Mouse (Mus musculus) liver, adult 2 months (tissue): ENCODE measurements around the gene Mtss1l. TPM values are rescaled to one million over a fixed set of nuclear protein-coding genes. Genes with fewer than 3 reads are reported as not detected.

Experiments used
- DNase-seq: peaks from one replicate; pipeline ENCODE4 v3.0.0-alpha.2; 2011; ENCODE audit warnings: low read depth, low spot score; ENCODE audit errors: extremely low read depth
- H3K27ac ChIP-seq: fragments of 200-500 bp; replicated peaks from 2 replicates; pipeline ENCODE4 v1.5.1; 2012; ENCODE audit warnings: low read depth, mild to moderate bottlenecking, control low read depth, inconsistent platforms, low read length; ENCODE audit not compliant: insufficient read depth
- H3K27me3 ChIP-seq: fragments of 200-500 bp; 2 replicates; pipeline ENCODE4 v1.6.1; 2012; ENCODE audit warnings: mild to moderate bottlenecking, moderate library complexity, low read length, inconsistent platforms; ENCODE audit not compliant: control insufficient read depth, insufficient read depth
- H3K36me3 ChIP-seq: fragments of 200-500 bp; 2 replicates; pipeline ENCODE4 v1.6.1; 2012; ENCODE audit warnings: low read length, inconsistent platforms; ENCODE audit not compliant: control insufficient read depth, insufficient read depth
- H3K4me1 ChIP-seq: fragments of 200-500 bp; 2 replicates; pipeline ENCODE4 v1.6.1; 2011; ENCODE audit warnings: low read length; ENCODE audit not compliant: control insufficient read depth, insufficient read depth
- H3K4me3 ChIP-seq: fragments of 200-500 bp; 2 replicates; pipeline ENCODE4 v1.5.1; 2011; ENCODE audit warnings: low read depth, mild to moderate bottlenecking, control low read depth, low read length, moderate library complexity; ENCODE audit not compliant: insufficient read depth
- H3K79me2 ChIP-seq: fragments of 200-500 bp; 2 replicates; pipeline ENCODE4 v1.6.1; 2012; ENCODE audit warnings: inconsistent platforms, mild to moderate bottlenecking, low read length, moderate library complexity; ENCODE audit not compliant: control insufficient read depth, insufficient read depth
- H3K9ac ChIP-seq: fragments of 200-500 bp; 2 replicates; pipeline ENCODE4 v1.6.1; 2012; ENCODE audit warnings: low read depth, mild to moderate bottlenecking, control low read depth, inconsistent platforms, low read length
- CTCF ChIP-seq: fragments of 200-500 bp; IDR thresholded peaks from 2 replicates; pipeline ENCODE4 v1.5.1; 2011; ENCODE audit warnings: low read depth, low read length, control low read depth
- POLR2A ChIP-seq: fragments of 200-500 bp; IDR thresholded peaks from 2 replicates; pipeline ENCODE4 v1.6.1; 2011; ENCODE audit warnings: low read length, control low read depth; ENCODE audit not compliant: insufficient read depth; ENCODE audit errors: extremely low read depth
- WGBS: fragments of 180-500 bp; shearing (Covaris S2); methylation state at CpG from one replicate; pipeline ENCODE4 v1.1.7; 2018; 5-methylcytosine and 5-hydroxymethylcytosine counted together
- polyA plus RNA-seq: library from polyadenylated mRNA; depleted of rRNA; stranded (reverse); fragments of >200 nt; gene quantifications from 2 replicates; pipeline ENCODE4 v1.2.3, GENCODE M21; 2012
- total RNA-seq: library from RNA; depleted of rRNA; stranded (reverse); fragments of >200 nt; gene quantifications from 2 replicates; pipeline ENCODE4 v1.2.3, GENCODE M21; 2014

Gene Mtss1l
- total and polyA plus RNA-seq, 2 experiments = 0.55 to 3.7 TPM

GRCm38 (mm10) chr8:110774047-110774446 is 52.8 kb downstream of the Mtss1l start:
- no peaks in the 10 kb centered on the region for H3K79me2 ChIP-seq
- 0 out of 2 replicates have a peak overlapping the region, but pooled peaks have one; percentile 27 for H3K27ac ChIP-seq
- WGBS = 79% methylated on average over 3 of the region's 3 CpGs
- H3K9ac ChIP-seq = no peak overlapping the region
- no peaks in the 10 kb centered on the region for H3K36me3 ChIP-seq
- DNase-seq = peak; percentile 26
- H3K4me3 ChIP-seq = no peak overlapping the region
- no peaks in the 10 kb centered on the region for H3K27me3 ChIP-seq
- TF ChIP-seq CTCF = no peak
- no peak for TF ChIP-seq POLR2A
- H3K4me1 ChIP-seq = no peaks in the 10 kb centered on the region

DNA sequence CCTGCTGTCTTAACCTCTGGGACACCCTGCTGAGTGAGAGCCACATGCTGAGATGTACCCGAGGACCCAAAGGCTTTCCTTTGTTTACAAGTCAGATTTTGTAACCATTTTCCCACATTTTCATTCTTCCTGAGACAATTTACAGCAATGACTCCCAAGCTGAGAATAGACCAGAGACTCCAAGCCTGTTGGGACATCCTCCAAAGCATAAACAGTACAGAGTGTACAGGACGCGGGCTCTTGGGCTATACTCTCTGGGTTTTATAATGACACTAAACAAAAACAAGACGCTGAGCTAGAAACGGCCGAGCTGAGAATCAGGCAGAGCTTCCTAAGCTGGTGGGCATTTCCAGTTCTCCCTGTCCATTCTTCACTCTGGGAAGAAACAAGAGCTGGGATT is 53.4 kb downstream of the Mtss1l start:
- Histone ChIP-seq H3K36me3 (no peaks in the 10 kb centered on the region), H3K4me1 (no peaks in the 10 kb centered on the region), H3K27me3 (no peaks in the 10 kb centered on the region), H3K79me2 (no peaks in the 10 kb centered on the region), H3K9ac (no peak overlapping the region), H3K27ac (peak overlapping the region; percentile 31; the same call in 1 of the 2 replicates), H3K4me3 (no peak overlapping the region)
- DNase-seq = peak; percentile 43
- no peak for TF ChIP-seq POLR2A
- TF ChIP-seq CTCF = no peak
- 87% methylated on average over 6 of the region's 6 CpGs for WGBS

GRCm38 (mm10) chr8:110775316-110775715 is 54.0 kb downstream of the Mtss1l start:
- Histone ChIP-seq H3K36me3 (no peaks in the 10 kb centered on the region), H3K4me3 (no peak overlapping the region), H3K27ac (no peak overlapping the region), H3K9ac (no peak overlapping the region), H3K4me1 (no peaks in the 10 kb centered on the region), H3K79me2 (no peaks in the 10 kb centered on the region), H3K27me3 (no peaks in the 10 kb centered on the region)
- TF ChIP-seq POLR2A = no peak
- peak; percentile 60 for TF ChIP-seq CTCF
- DNase-seq = peak; percentile 33
- WGBS = 81% methylated on average over 8 of the region's 8 CpGs

- H3K4me1 ChIP-seq = no peaks in the 10 kb centered on the region
- H3K4me3 ChIP-seq = no peak overlapping the region
- DNase-seq = no peak
- H3K27me3 ChIP-seq = no peaks in the 10 kb centered on the region
- no peaks in the 10 kb centered on the region for H3K79me2 ChIP-seq
- no peak overlapping the region for H3K9ac ChIP-seq
- no peaks in the 10 kb centered on the region for H3K36me3 ChIP-seq
- no peak overlapping the region for H3K27ac ChIP-seq
- TF ChIP-seq POLR2A (no peak), CTCF (no peak)
- 85% methylated on average over 3 of the region's 3 CpGs for WGBS
These were observed 54.4 kb downstream of the Mtss1l start for GRCm38 (mm10) chr8:110775721-110776120.

DNA sequence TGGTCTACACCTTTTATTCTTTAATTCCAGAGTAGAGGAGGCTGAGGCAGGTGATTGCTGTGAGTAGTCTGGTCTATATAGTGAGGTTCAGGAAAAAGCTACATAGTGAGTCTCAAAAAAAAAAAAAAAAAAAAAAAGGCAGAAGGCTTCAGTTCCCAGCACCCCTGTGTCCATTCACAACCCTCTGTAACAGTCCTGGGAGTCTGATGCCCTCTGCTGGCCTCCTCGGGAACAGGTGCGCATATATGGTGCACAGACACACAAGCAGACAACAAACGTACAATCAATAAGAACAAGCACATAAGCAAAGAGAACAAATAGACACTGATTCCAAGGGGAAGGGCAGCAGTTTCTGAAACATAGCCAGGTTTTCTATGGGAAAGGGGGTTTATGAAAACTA is 55.1 kb downstream of the Mtss1l start:
- Histone ChIP-seq H3K27ac (no peak overlapping the region), H3K36me3 (no peaks in the 10 kb centered on the region), H3K4me3 (no peak overlapping the region), H3K27me3 (no peaks in the 10 kb centered on the region), H3K9ac (no peak overlapping the region), H3K4me1 (no peaks in the 10 kb centered on the region), H3K79me2 (no peaks in the 10 kb centered on the region)
- no peak for DNase-seq
- WGBS = 100% methylated on average over 3 of the region's 3 CpGs
- TF ChIP-seq CTCF (0 out of 2 replicates have a peak, but pooled peaks have one; percentile 4), POLR2A (no peak)

- no peak for DNase-seq
- no peak overlapping the region for H3K4me3 ChIP-seq
- H3K36me3 ChIP-seq = no peaks in the 10 kb centered on the region
- H3K27me3 ChIP-seq = no peaks in the 10 kb centered on the region
- no peaks in the 10 kb centered on the region for H3K4me1 ChIP-seq
- no peak overlapping the region for H3K27ac ChIP-seq
- H3K79me2 ChIP-seq = no peaks in the 10 kb centered on the region
- 88% methylated on average over 13 of the region's 13 CpGs for whole genome bisulfite sequencing
- TF ChIP-seq POLR2A (no peak), CTCF (no peak)
- H3K9ac ChIP-seq = no peak overlapping the region
These were observed 58.8 kb downstream of the Mtss1l start for GRCm38 (mm10) chr8:110779924-110780718.
